Mouse (Mus musculus): ENCODE data around the gene Ndp.

Ndp gene

GRCm38 (mm10) chrX:16911241-16911873 lies at the start of gene Ndp:
Gene Ndp (minus strand): TSS chrX:16911774.
- no peak for DNase-seq

DNA sequence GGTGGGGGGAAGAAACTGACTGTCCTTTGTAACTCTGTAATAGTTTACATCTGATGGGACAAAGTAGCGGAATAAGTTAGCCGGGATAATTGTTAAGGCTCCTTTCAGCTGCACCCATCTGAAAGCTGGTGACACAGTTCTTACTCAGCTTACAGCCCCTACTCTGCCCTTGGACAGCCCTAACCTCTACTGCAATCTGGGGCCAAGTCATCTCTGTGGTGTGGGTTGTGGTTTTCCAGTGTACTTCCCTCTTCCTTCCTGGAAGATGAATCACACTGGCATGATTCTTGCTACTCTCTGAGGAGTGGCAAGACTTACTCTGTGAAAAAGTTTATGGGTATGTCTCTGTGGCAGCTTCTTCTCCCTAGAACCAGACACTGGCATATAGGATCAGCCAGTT lies 43.2 kb upstream of the Ndp start:
- no peak for DNase-seq

DNA sequence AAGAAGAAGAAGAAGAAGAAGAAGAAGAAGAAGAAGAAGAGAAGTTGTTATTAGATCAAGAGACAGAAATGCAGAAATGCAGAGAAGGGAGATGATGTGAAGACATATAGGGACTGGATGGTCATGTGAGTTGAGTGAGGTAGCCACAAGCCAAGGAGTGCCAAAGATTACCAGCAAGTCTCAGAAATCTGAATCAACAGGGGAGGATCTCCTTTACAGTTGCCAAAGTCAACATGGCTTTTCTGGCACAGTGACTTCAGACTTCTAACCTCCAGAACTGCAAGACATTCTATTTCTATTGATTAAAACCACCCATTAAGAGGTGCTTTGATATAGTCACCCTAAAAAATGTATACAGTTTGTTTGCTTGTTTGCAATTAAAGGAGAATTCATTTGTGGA lies 6.4 kb upstream of the Ndp start:
- DNase-seq = no peak

DNA sequence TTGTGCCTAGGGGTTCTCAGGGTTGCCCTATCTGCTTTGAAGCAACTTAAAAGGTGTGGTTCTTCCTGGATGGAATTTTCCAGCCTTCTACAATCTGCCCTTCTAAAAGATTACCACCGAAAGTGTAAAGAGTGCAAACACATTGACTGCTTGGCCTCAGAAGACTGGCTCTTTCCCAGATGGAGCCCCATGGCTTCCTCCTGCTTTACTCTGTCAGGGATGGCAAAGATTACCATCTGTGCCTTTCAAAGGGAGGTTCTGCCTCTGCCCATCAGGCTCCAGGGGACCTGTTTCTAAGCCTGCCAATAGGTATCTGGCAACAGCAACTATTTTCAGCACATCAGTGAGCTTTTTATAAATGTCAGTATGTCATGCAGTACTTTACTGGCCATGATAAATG lies 1.5 kb upstream of the Ndp start:
- DNase-seq = no peak

GRCm38 (mm10) chrX:16911911-16912310 lies 337 bp upstream of the Ndp start:
- no peak for DNase-seq

GRCm38 (mm10) chrX:16910211-16911095 lies 1.1 kb downstream of the Ndp start:
- DNase-seq = no peak

DNA sequence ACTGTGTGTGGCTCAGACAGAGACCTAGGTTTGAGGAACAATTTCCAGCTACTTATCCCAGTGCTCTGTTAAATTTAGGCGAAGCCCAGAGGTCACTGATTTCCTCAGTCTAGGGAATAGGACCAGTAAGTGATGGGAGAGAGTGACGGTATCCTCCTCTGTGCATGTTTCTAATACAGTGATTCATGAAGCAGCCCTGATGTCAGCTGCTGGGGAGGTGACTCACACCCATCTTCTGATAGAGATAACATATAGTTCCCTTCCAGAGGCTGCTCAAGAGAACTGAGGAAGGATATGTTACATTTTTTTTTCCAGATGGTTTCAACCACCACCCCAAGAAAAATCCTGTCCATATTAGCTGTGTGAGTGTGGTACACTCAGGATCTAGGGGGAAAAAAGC lies 2.9 kb downstream of the Ndp start:
- no peak for DNase-seq

DNA sequence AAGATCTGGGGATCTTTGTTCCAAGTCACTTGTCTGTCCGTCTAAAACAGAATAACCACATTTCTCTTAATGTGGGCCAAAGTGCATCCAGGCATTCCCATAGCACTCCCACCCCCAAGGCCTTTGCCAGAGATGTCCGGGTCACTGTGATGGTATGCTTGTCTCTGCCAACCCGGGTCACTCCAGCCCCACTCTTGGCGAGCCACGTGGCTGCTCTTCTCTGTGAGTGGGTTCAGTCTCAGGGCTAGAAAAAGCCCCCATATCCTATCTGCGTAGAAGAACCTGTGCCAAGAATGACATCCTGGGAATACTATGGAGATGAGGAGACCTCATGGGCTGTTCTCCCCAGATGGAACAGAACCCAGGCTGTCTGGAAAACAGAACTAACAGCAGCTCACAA lies 4.0 kb downstream of the Ndp start:
- no peak for DNase-seq

GRCm38 (mm10) chrX:16894377-16895175 lies 17.0 kb downstream of the Ndp start:
- peak; percentile 6 for DNase-seq

DNA sequence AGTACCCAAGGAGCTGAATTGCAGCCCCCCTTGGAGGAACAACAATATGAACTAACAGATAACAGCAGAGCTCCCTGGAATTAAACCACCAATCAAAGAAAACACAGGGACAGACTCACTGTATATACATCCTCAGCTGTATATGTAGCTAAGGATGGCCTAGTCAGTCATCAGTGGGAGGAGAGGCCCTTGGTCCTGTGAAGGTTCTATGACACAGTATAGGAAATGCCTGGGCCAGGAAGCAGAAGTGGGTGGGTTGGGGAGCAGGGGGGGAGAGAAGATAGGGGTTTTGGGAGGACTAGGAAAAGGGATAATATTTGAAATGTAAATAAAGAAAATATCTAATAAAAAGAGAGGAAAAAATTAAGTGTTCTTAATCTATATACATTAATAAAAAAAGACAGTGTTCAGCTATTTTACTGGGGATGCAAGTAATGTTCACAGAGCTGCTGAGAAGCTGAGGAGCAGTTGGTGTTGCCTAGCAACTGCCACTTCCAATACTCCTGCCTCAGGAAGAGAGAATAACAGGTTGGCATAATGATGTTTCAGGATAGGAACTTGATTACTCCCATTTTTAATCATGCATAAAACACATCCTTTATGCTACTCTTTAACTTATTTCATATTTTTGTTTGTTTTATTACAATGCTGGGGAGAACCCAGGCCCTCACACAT lies 43.8 kb downstream of the Ndp start:
- DNase-seq = no peak

DNA sequence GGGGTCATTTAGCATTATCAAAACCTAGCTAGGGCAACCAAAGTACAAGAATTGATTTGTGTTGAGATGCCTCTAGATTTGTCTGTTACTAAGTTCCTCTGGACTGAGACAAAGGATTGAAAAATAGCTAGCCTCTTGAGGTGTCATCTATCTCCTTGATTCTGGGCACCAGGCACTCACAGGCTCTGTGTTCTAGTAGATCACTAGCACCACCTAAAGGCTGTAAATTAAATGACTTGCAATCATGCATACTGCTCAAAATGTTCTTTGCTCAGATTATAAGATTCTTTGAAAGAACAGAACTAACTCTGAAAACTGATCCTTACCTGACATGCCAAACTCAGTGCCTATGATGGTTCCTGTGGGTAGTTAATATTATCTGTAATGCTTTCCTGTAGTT lies 51.3 kb downstream of the Ndp start:
- peak; percentile 0 for DNase-seq

- no peak for DNase-seq
These were observed 65.5 kb downstream of the Ndp start for GRCm38 (mm10) chrX:16846034-16846433.

GRCm38 (mm10) chrX:16841443-16841842 lies 70.1 kb downstream of the Ndp start:
- no peak for DNase-seq

DNA sequence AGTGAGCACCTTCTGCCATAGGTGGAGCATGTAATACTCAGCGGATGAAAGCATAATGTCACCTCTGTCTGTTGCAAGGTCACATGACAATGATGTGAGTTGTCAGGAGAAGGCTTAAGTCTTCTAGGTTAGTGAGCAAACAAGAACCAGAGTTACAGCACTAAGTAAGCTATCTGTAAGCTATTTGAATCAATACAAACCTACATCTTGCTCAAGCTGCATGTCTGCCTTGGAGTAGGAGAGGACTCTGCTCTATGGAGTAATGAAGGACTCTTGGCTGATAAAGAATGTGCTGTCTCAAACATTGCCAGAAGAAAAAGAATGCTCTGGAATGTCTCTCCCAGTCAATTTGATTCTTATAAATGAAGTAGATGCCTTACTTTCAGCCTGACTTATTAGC lies 74.3 kb downstream of the Ndp start:
- DNase-seq = no peak

- no peak for DNase-seq
These were observed 75.0 kb downstream of the Ndp start for GRCm38 (mm10) chrX:16836488-16837082.
